Mouse (Mus musculus): ENCODE data around the gene Cd160.

DNA sequence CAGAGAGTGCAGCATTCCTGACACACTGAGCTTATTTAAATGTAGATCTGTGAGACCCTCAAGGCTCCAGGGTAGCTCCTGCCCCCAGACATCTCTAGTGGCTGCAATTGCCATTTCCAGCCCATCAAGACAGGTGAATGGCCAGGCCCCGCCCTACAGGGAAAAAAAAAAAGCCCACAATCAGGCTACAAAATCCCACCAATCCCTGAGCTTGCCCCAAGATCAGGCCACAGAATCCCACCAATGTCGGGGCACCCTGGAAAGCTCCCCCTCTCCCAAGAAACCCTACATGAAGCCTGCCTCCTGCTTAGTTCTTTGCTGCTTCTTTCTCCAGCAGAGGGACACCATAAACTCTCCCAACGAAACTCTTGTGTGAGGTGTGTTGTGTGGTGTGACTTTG is 21.0 kb downstream of the Cd160 start:
- TF ChIP-seq POLR2A (IDR thresholded peaks at IDR 0.05; ENCODE audit: low read depth, low read length), result no peak
- no peak for TF ChIP-seq CTCF (IDR thresholded peaks at IDR 0.05; ENCODE audit: extremely low read depth, insufficient read length, insufficient replicate concordance, low read depth, low read length)
